Mouse (Mus musculus) CH12.LX (cell line): Measurements from ENCODE around the gene Eml1. TPM values are rescaled to one million over a fixed set of nuclear protein-coding genes. Genes with fewer than 3 reads are reported as not detected.

Experiments used
- DNase-seq: peaks from one replicate; pipeline ENCODE4 v3.0.0-alpha.2; 2013; ENCODE audit errors: extremely low read depth
- H3K27ac ChIP-seq: 2 replicates; pipeline ENCODE4 v1.5.1; 2012; ENCODE audit warnings: low read depth, mild to moderate bottlenecking, control low read depth, moderate library complexity; ENCODE audit not compliant: insufficient read depth
- H3K27me3 ChIP-seq: replicated peaks from 2 replicates; pipeline ENCODE3; 2012; ENCODE audit warnings: inconsistent platforms
- H3K36me3 ChIP-seq, 2 experiments: replicated peaks in 1 of 2; 2 replicates each; pipeline versions ENCODE3 to v1.6.1; 2012; ENCODE audit warnings: inconsistent platforms in 1 of 2, low read length in 1 of 2, mild to moderate bottlenecking in 1 of 2, mixed read lengths in 1 of 2, moderate library complexity in 1 of 2; ENCODE audit not compliant: control insufficient read depth in 1 of 2, insufficient read depth in 1 of 2
- H3K4me1 ChIP-seq, 2 experiments: 2 replicates each; pipeline ENCODE4 v1.6.1; 2012; ENCODE audit warnings: inconsistent platforms in 1 of 2, moderate library complexity in 1 of 2; ENCODE audit not compliant: insufficient read depth in 2 of 2, control insufficient read depth in 1 of 2
- H3K4me2 ChIP-seq: 2 replicates; pipeline ENCODE4 v1.6.1; 2012; ENCODE audit warnings: low read depth, mild to moderate bottlenecking, control low read depth; ENCODE audit not compliant: poor library complexity, insufficient read depth, severe bottlenecking
- H3K4me3 ChIP-seq, 3 experiments: fragments of 150-350 bp in 1 of 3; sonication (generic) in 1 of 3; replicated peaks in 1 of 3; 2 replicates each; pipeline versions ENCODE3 to v1.5.1; 2011 to 2012; ENCODE audit warnings: low read depth in 2 of 3, low read length in 2 of 3, mild to moderate bottlenecking in 2 of 3, moderate library complexity in 2 of 3, control low read depth in 1 of 3, improper control_type of control experiment in 1 of 3, inconsistent platforms in 1 of 3, mixed read lengths in 1 of 3; ENCODE audit not compliant: poor library complexity in 1 of 3
- H3K79me2 ChIP-seq: replicated peaks from 2 replicates; pipeline ENCODE4 v1.6.1; 2012; ENCODE audit warnings: mild to moderate bottlenecking, moderate library complexity; ENCODE audit not compliant: control insufficient read depth, poor library complexity, insufficient read depth, severe bottlenecking; ENCODE audit errors: extremely low read depth
- H3K9ac ChIP-seq: 2 replicates; pipeline ENCODE4 v1.6.1; 2012; ENCODE audit warnings: low read depth, mild to moderate bottlenecking, control low read depth, moderate library complexity; ENCODE audit not compliant: insufficient read depth
- H3K9me3 ChIP-seq: replicated peaks from 2 replicates; pipeline ENCODE3; 2012; ENCODE audit warnings: low read length, inconsistent platforms, mixed read lengths
- BHLHE40 ChIP-seq: IDR thresholded peaks from 2 replicates; pipeline ENCODE4 v1.6.1; 2011; ENCODE audit warnings: mild to moderate bottlenecking, low read depth, low read length, improper control_type of control experiment
- CTCF ChIP-seq, 2 experiments: IDR thresholded peaks in 1 of 2; conservative IDR thresholded peaks in 1 of 2; 2 replicates each; pipeline ENCODE4 v1.5.1; 2011 to 2012; ENCODE audit warnings: low read depth in 2 of 2, low read length in 2 of 2, improper control_type of control experiment in 1 of 2, inconsistent platforms in 1 of 2, mild to moderate bottlenecking in 1 of 2, moderate library complexity in 1 of 2
- E2F4 ChIP-seq: IDR thresholded peaks from 2 replicates; pipeline ENCODE4 v1.6.1; 2011; ENCODE audit warnings: low read depth, low read length, improper control_type of control experiment; ENCODE audit not compliant: insufficient replicate concordance
- ETS1 ChIP-seq: conservative IDR thresholded peaks from 2 replicates; pipeline ENCODE4 v1.6.1; 2012; ENCODE audit warnings: low read depth, mild to moderate bottlenecking, inconsistent platforms, low read length, improper control_type of control experiment, moderate library complexity
- GABPA ChIP-seq: IDR thresholded peaks from 2 replicates; pipeline ENCODE4 v1.6.1; 2012; ENCODE audit warnings: low read depth, low read length, improper control_type of control experiment, inconsistent platforms; ENCODE audit not compliant: insufficient replicate concordance
- JUN ChIP-seq: IDR thresholded peaks from 2 replicates; pipeline ENCODE4 v1.6.1; 2011; ENCODE audit warnings: low read depth, mild to moderate bottlenecking, low read length, improper control_type of control experiment, moderate library complexity; ENCODE audit not compliant: insufficient read depth
- JUND ChIP-seq: conservative IDR thresholded peaks from 2 replicates; pipeline ENCODE4 v1.6.1; 2011; ENCODE audit warnings: low read depth, low read length, improper control_type of control experiment
- MAFK ChIP-seq: IDR thresholded peaks from 2 replicates; pipeline ENCODE4 v1.6.1; 2011; ENCODE audit warnings: low read length, improper control_type of control experiment; ENCODE audit not compliant: insufficient replicate concordance
- MAX ChIP-seq: IDR thresholded peaks from 2 replicates; pipeline ENCODE4 v1.6.1; 2011; ENCODE audit warnings: low read length, improper control_type of control experiment
- MXI1 ChIP-seq: IDR thresholded peaks from 2 replicates; pipeline ENCODE4 v1.6.1; 2011; ENCODE audit warnings: mild to moderate bottlenecking, low read depth, low read length, improper control_type of control experiment
- NRF1 ChIP-seq: IDR thresholded peaks from 2 replicates; pipeline ENCODE4 v1.6.1; 2014; ENCODE audit warnings: low read depth, mild to moderate bottlenecking, inconsistent platforms, low read length, improper control_type of control experiment, moderate library complexity
- PAX5 ChIP-seq: IDR thresholded peaks from 2 replicates; pipeline ENCODE4 v1.6.1; 2012; ENCODE audit warnings: low read length, inconsistent platforms, mixed read lengths
- POLR2AphosphoS2 ChIP-seq: IDR thresholded peaks from 2 replicates; pipeline ENCODE4 v1.6.1; 2011; ENCODE audit warnings: low read depth, low read length, improper control_type of control experiment
- SMC3 ChIP-seq: IDR thresholded peaks from 2 replicates; pipeline ENCODE4 v1.6.1; 2011; ENCODE audit warnings: low read depth, low read length, improper control_type of control experiment
- ZC3H11A ChIP-seq: IDR thresholded peaks from 2 replicates; pipeline ENCODE4 v1.6.1; 2012; ENCODE audit warnings: low read depth, mild to moderate bottlenecking, inconsistent platforms, low read length, improper control_type of control experiment
- ZMIZ1 ChIP-seq: IDR thresholded peaks from 2 replicates; pipeline ENCODE4 v1.6.1; 2012; ENCODE audit warnings: low read depth, mild to moderate bottlenecking, inconsistent platforms, low read length, improper control_type of control experiment
- ZNF384 ChIP-seq: IDR thresholded peaks from 2 replicates; pipeline ENCODE4 v1.6.1; 2012; ENCODE audit warnings: low read depth, low read length, improper control_type of control experiment, inconsistent platforms
- dilution Hi-C: fragments of 300-500 bp; cut with MboI; formaldehyde crosslinking; loops from 2 replicates; pipeline ENCODE4 v1.14.3; 2020; ENCODE audit warnings: low sequenced_read_pairs; ENCODE audit not compliant: extremely low pct_unique_long_range_greater_than_20kb, extremely low pct_ligation_motif_present
- in situ Hi-C: fragments of 300-500 bp; cut with MboI; formaldehyde crosslinking; loops from 3 replicates; pipeline ENCODE4 v1.14.3; 2019; ENCODE audit warnings: low sequenced_read_pairs, low pct_ligation_motif_present, low pct_unique_long_range_greater_than_20kb, mixed read lengths
- polyA plus RNA-seq: library from polyadenylated mRNA; unstranded; fragments of >175 nt; gene quantifications from 2 replicates; pipeline ENCODE4 v1.2.1, GENCODE M21; 2012; ENCODE audit warnings: low read depth; ENCODE audit not compliant: insufficient read length
- total RNA-seq, 2 experiments: library from RNA; depleted of rRNA; stranded (reverse); fragments of 300-350 nt in 1 of 2; fragments of >200 nt in 1 of 2; gene quantifications; 2 replicates each; pipeline ENCODE4 v1.2.3; 2012 to 2014

Eml1 gene
- total and polyA plus RNA-seq, 3 experiments: not detected

- no peak for TF ChIP-seq PAX5
- no peak for TF ChIP-seq ZC3H11A
- no peak for TF ChIP-seq MXI1
- no peak for TF ChIP-seq JUN
- no peak for TF ChIP-seq ZNF384
- TF ChIP-seq MAFK: no peak
- TF ChIP-seq MAX: no peak
- no peak for TF ChIP-seq JUND
- TF ChIP-seq POLR2AphosphoS2: no peak
- TF ChIP-seq GABPA: no peak
- no peak for TF ChIP-seq SMC3
- no peak for TF ChIP-seq NRF1
- Histone ChIP-seq H3K9ac (no peak overlapping the region), H3K4me3 (no peak overlapping the region), H3K4me1 (no peaks in the 10 kb centered on the region), H3K27ac (no peak overlapping the region), H3K36me3 (no peaks in the 10 kb centered on the region), H3K4me2 (no peak overlapping the region), H3K27me3 (peaks cover 45% of the 10 kb centered on the region), H3K79me2 (no peaks in the 10 kb centered on the region), H3K9me3 (no peaks in the 10 kb centered on the region)
- DNase-seq: no peak
- in situ Hi-C loops (no loop called here), dilution Hi-C loops (no loop called here)
These were observed 148.6 kb downstream of the Eml1 start for GRCm38 (mm10) chr12:108519374-108519773.

GRCm38 (mm10) chr12:108529214-108529613 is 158.5 kb downstream of the Eml1 start:
- no peak overlapping the region for H3K4me3 ChIP-seq
- in situ Hi-C loops: no loop called here
- peaks cover 67% of the 10 kb centered on the region for H3K27me3 ChIP-seq
- no peaks in the 10 kb centered on the region for H3K79me2 ChIP-seq
- no peak overlapping the region for H3K4me2 ChIP-seq
- no peaks in the 10 kb centered on the region for H3K36me3 ChIP-seq
- no peaks in the 10 kb centered on the region for H3K9me3 ChIP-seq
- DNase-seq: peak; percentile 51
- no peak overlapping the region for H3K27ac ChIP-seq
- TF ChIP-seq CTCF (conservative IDR thresholded peaks at IDR 0.05 in 1 of 2, IDR thresholded peaks at IDR 0.05 in 1 of 2; ENCODE audit: low read depth in 2 of 2, low read length in 2 of 2) (peak; percentile 50 to 71), MAFK (no peak)
- dilution Hi-C loops: no loop called here
- no peaks in the 10 kb centered on the region for H3K4me1 ChIP-seq
- H3K9ac ChIP-seq: no peak overlapping the region

GRCm38 (mm10) chr12:108534484-108534883 is 163.7 kb downstream of the Eml1 start:
- dilution Hi-C loops: no loop called here
- no peak overlapping the region for H3K4me3 ChIP-seq
- H3K27me3 ChIP-seq: peaks cover 78% of the 10 kb centered on the region
- no peaks in the 10 kb centered on the region for H3K9me3 ChIP-seq
- H3K4me2 ChIP-seq: no peak overlapping the region
- no peak for TF ChIP-seq E2F4
- no peak for TF ChIP-seq BHLHE40
- TF ChIP-seq JUN: no peak
- TF ChIP-seq ETS1: no peak
- no peak for TF ChIP-seq ZMIZ1
- no peak for TF ChIP-seq CTCF (conservative IDR thresholded peaks at IDR 0.05 in 1 of 2, IDR thresholded peaks at IDR 0.05 in 1 of 2; ENCODE audit: low read depth in 2 of 2, low read length in 2 of 2)
- no peak for TF ChIP-seq SMC3
- TF ChIP-seq MXI1: no peak
- TF ChIP-seq, all 38 proteins: peak for 0
- H3K79me2 ChIP-seq: no peaks in the 10 kb centered on the region
- no peak for DNase-seq
- no peaks in the 10 kb centered on the region for H3K36me3 ChIP-seq
- no peak overlapping the region for H3K27ac ChIP-seq
- no peaks in the 10 kb centered on the region for H3K4me1 ChIP-seq
- in situ Hi-C loops: no loop called here
- H3K9ac ChIP-seq: no peak overlapping the region
